Comparison of ENCODE assay signal across 12 mouse cellular contexts in genomic region chr7:140942811-140943210, GRCm38 (mm10). TPM values are rescaled to one million over a fixed set of nuclear protein-coding genes. Genes with fewer than 3 reads are reported as not detected.
DNase-seq lines count a peak whose midpoint lies in the region; ATAC-seq and TF ChIP-seq lines count a peak whose summit lies in the region.
"Had no signal": no experiment of that assay in that cellular context is flagged by ENCODE, and none has a peak within 500 bp of the region (broad histone marks: within the 10 kb centered on the region; RNA-seq: fewer than 3 reads in every experiment).

No protein-coding gene starts in this region.

- intact Hi-C loops in heart, postnatal 14 days (cut with DNase I), result no loop called here

- no peak for TF ChIP-seq CTCF in spleen, adult 2 months (IDR thresholded peaks at IDR 0.05; ENCODE audit: extremely low read depth, insufficient read depth, insufficient read length, insufficient replicate concordance)

- no peak overlapping the region for H3K4me3 ChIP-seq in heart, embryonic 15.5 days
- H3K4me3 ChIP-seq in spleen, adult 2 months (ENCODE audit: extremely low read depth, insufficient read depth, insufficient read length), result no peak overlapping the region
- H3K4me3 ChIP-seq in limb, embryonic 14.5 days (replicated peaks; ENCODE audit: low read length), result peak overlapping the region; percentile 50; the same call in 1 of the 2 replicates
- no peak overlapping the region for H3K4me3 ChIP-seq in forebrain, embryonic 13.5 days

- no peaks in the 10 kb centered on the region for H3K9me3 ChIP-seq in heart, embryonic 15.5 days (replicated peaks)
- no peaks in the 10 kb centered on the region for H3K9me3 ChIP-seq in limb, embryonic 14.5 days (ENCODE audit: control insufficient read depth, low read length)
- no peaks in the 10 kb centered on the region for H3K9me3 ChIP-seq in forebrain, embryonic 13.5 days (replicated peaks)
- H3K9me3 ChIP-seq: hindbrain, embryonic 15.5 days had no signal

- H3K27ac ChIP-seq in heart, embryonic 15.5 days, result peak overlapping the region; percentile 90
- peak overlapping the region; percentile 89; the same call in 1 of the 2 replicates for H3K27ac ChIP-seq in spleen, adult 2 months (ENCODE audit: insufficient read depth, low read length)
- no peak overlapping the region; the same call in 1 of the 2 replicates for H3K27ac ChIP-seq in limb, embryonic 14.5 days (replicated peaks; ENCODE audit: low read depth, low read length)
- H3K27ac ChIP-seq in forebrain, embryonic 13.5 days, result no peak overlapping the region

- H3K27me3 ChIP-seq in heart, embryonic 15.5 days, result no peaks in the 10 kb centered on the region
- no peaks in the 10 kb centered on the region for H3K27me3 ChIP-seq in spleen, adult 2 months (ENCODE audit: control insufficient read depth, insufficient read depth, low read length)
- H3K27me3 ChIP-seq in limb, embryonic 14.5 days (ENCODE audit: control insufficient read depth, insufficient read depth, low read length), result no peaks in the 10 kb centered on the region
- H3K27me3 ChIP-seq in forebrain, embryonic 13.5 days, result 0 out of 2 replicates have a peak, but pooled peaks cover 7% of the 10 kb centered on the region
- H3K27me3 ChIP-seq: hindbrain, embryonic 15.5 days had no signal

- no peak for ATAC-seq in heart, embryonic 15.5 days (replicated peaks; ENCODE audit: insufficient number of reproducible peaks, insufficient read depth, low FRiP score, low read depth)
- no peak for ATAC-seq in limb, embryonic 14.5 days (ENCODE audit: low FRiP score, low read depth)
- no peak for ATAC-seq in forebrain, embryonic 13.5 days

- DNase-seq in heart, postnatal 14 days, result no peak
- no peak for DNase-seq in spleen, adult 2 months (ENCODE audit: low read depth in 1 of 2, low spot score in 2 of 2)
- DNase-seq in spleen, postnatal 36 days (ENCODE audit: low spot score in 2 of 2), result no peak
- DNase-seq in limb, embryonic 14.5 days (ENCODE audit: low spot score), result no peak
- no peak for DNase-seq in ovary, adult 18-20 months (ENCODE audit: low spot score)
- no peak for DNase-seq in testis, postnatal 10 days (ENCODE audit: low spot score)
- DNase-seq: cerebellum, postnatal 14 days; left cerebral cortex, postnatal 4 days had no signal

- H3K4me1 ChIP-seq in heart, embryonic 15.5 days (replicated peaks), result peaks cover 40% of the 10 kb centered on the region
- H3K4me1 ChIP-seq in spleen, adult 2 months (ENCODE audit: control insufficient read depth, insufficient read depth, insufficient read length), result peaks cover 22% of the 10 kb centered on the region; the same call in 1 of the 2 replicates
- H3K4me1 ChIP-seq in limb, embryonic 14.5 days (ENCODE audit: control insufficient read depth, insufficient read depth, low read length), result peaks cover 27% of the 10 kb centered on the region
- peaks cover 25% of the 10 kb centered on the region for H3K4me1 ChIP-seq in forebrain, embryonic 13.5 days

- H3K9ac ChIP-seq in heart, embryonic 15.5 days, result no peak overlapping the region
- H3K9ac ChIP-seq in limb, embryonic 14.5 days (ENCODE audit: low read depth, low read length, severe bottlenecking), result no peak overlapping the region
- H3K9ac ChIP-seq in forebrain, embryonic 13.5 days, result no peak overlapping the region

- H3K36me3 ChIP-seq in heart, embryonic 15.5 days, result peaks cover 12% of the 10 kb centered on the region; the same call in 1 of the 2 replicates
- no peaks in the 10 kb centered on the region for H3K36me3 ChIP-seq in spleen, adult 2 months (ENCODE audit: control insufficient read depth, insufficient read depth, low read length)
- H3K36me3 ChIP-seq in limb, embryonic 14.5 days (ENCODE audit: control insufficient read depth, insufficient read depth, low read length), result peaks cover 31% of the 10 kb centered on the region
- peaks cover 13% of the 10 kb centered on the region; the same call in 1 of the 2 replicates for H3K36me3 ChIP-seq in forebrain, embryonic 13.5 days (ENCODE audit: poor library complexity, severe bottlenecking)
- H3K36me3 ChIP-seq: hindbrain, embryonic 15.5 days had no signal

- whole genome bisulfite sequencing in heart, embryonic 15.5 days, result 89% methylated on average over 10 of the region's 10 CpGs
- 82% methylated on average over 10 of the region's 10 CpGs for WGBS in spleen, adult 2 months
- WGBS in limb, embryonic 14.5 days, result 93% methylated on average over 10 of the region's 10 CpGs
- 94% methylated on average over 10 of the region's 10 CpGs for WGBS in forebrain, embryonic 13.5 days

- TF ChIP-seq POLR2A in spleen, adult 2 months (IDR thresholded peaks at IDR 0.05; ENCODE audit: low read depth, low read length), result no peak
- no peak for TF ChIP-seq POLR2A in limb, embryonic 14.5 days (IDR thresholded peaks at IDR 0.05; ENCODE audit: borderline replicate concordance, extremely low read depth, insufficient read depth, insufficient read length)

- H3K4me2 ChIP-seq in heart, embryonic 15.5 days, result no peak overlapping the region; the same call in 1 of the 2 replicates
- H3K4me2 ChIP-seq in limb, embryonic 14.5 days (replicated peaks; ENCODE audit: low read depth, low read length, severe bottlenecking), result peak overlapping the region; percentile 69
- H3K4me2 ChIP-seq in forebrain, embryonic 13.5 days, result no peak overlapping the region

RNA-seq across cellular contexts. Expression of gene Pgghg, which starts 1.6 kb away (rescaled TPM):
- 9.3 and 15.5 TPM in 2 replicates for polyA plus RNA-seq in heart, embryonic 15.5 days (2015; fragmentation: Nextera tagmentation; extraction: Ambion mirVana)
- 1 to 10 TPM; 7.4 to 7.7 TPM for total RNA-seq in heart, postnatal 14 days (2021)
- polyA plus RNA-seq in spleen, adult 2 months (2012; rRNA removed), result 21.2 and 26.0 TPM in 2 replicates
- polyA plus RNA-seq in limb, embryonic 14.5 days (2012; rRNA removed), result 52.8 and 68.8 TPM in 2 replicates
- polyA plus RNA-seq in limb, embryonic 14.5 days (2014; fragmentation: Nextera tagmentation; extraction: Ambion mirVana), result 26.7 and 31.3 TPM in 2 replicates
- 8.2 and 9.4 TPM in 2 replicates for polyA plus RNA-seq in forebrain, embryonic 13.5 days (2015; fragmentation: Nextera tagmentation; extraction: Ambion mirVana)

RNA-seq across cellular contexts. Expression of gene Ifitm5, which starts 7.3 kb away (rescaled TPM):
- 1.6 and 2.5 TPM in 2 replicates for polyA plus RNA-seq in heart, embryonic 15.5 days (2015; fragmentation: Nextera tagmentation; extraction: Ambion mirVana)
- total RNA-seq in heart, postnatal 14 days (2021), result under 1 TPM; 0.38 to 0.80 TPM
- 1.2 and 1.3 TPM in 2 replicates for polyA plus RNA-seq in spleen, adult 2 months (2012; rRNA removed)
- polyA plus RNA-seq in limb, embryonic 14.5 days (2012; rRNA removed), result 30.9 and 34.4 TPM in 2 replicates
- polyA plus RNA-seq in limb, embryonic 14.5 days (2014; fragmentation: Nextera tagmentation; extraction: Ambion mirVana), result 32.3 and 44.3 TPM in 2 replicates
- 0.45 and 0.64 TPM in 2 replicates for polyA plus RNA-seq in forebrain, embryonic 13.5 days (2015; fragmentation: Nextera tagmentation; extraction: Ambion mirVana)
- total RNA-seq: left cerebral cortex, postnatal 4 days had no signal

RNA-seq across cellular contexts. Expression of gene Gm45717, which starts 12.9 kb away (rescaled TPM):
- polyA plus RNA-seq in heart, embryonic 15.5 days (2015; fragmentation: Nextera tagmentation; extraction: Ambion mirVana), result not detected in 2 replicates
- total RNA-seq in heart, postnatal 14 days (2021), result not detected
- not detected in 2 replicates for polyA plus RNA-seq in spleen, adult 2 months (2012; rRNA removed)
- not detected in 2 replicates for polyA plus RNA-seq in limb, embryonic 14.5 days (2012; rRNA removed)
- not detected in 2 replicates for polyA plus RNA-seq in limb, embryonic 14.5 days (2014; fragmentation: Nextera tagmentation; extraction: Ambion mirVana)
- not detected in 2 replicates for polyA plus RNA-seq in forebrain, embryonic 13.5 days (2015; fragmentation: Nextera tagmentation; extraction: Ambion mirVana)
- total RNA-seq: gastrocnemius, adult 8-10 months; left cerebral cortex, postnatal 4 days had no signal
- polyA plus RNA-seq: hindbrain, embryonic 15.5 days had no signal

RNA-seq across cellular contexts. Expression of gene Ifitm2, which starts 13.0 kb away (rescaled TPM):
- 459 and 624 TPM in 2 replicates for polyA plus RNA-seq in heart, embryonic 15.5 days (2015; fragmentation: Nextera tagmentation; extraction: Ambion mirVana)
- total RNA-seq in heart, postnatal 14 days (2021), result 100 to 1,000 TPM; 130 TPM
- polyA plus RNA-seq in spleen, adult 2 months (2012; rRNA removed), result 279 and 436 TPM in 2 replicates
- polyA plus RNA-seq in limb, embryonic 14.5 days (2012; rRNA removed), result 1,234 and 1,466 TPM in 2 replicates
- 1,822 and 1,827 TPM in 2 replicates for polyA plus RNA-seq in limb, embryonic 14.5 days (2014; fragmentation: Nextera tagmentation; extraction: Ambion mirVana)
- 147 and 153 TPM in 2 replicates for polyA plus RNA-seq in forebrain, embryonic 13.5 days (2015; fragmentation: Nextera tagmentation; extraction: Ambion mirVana)

RNA-seq across cellular contexts. Expression of gene Nlrp6, which starts 22.1 kb away (rescaled TPM):
- polyA plus RNA-seq in heart, embryonic 15.5 days (2015; fragmentation: Nextera tagmentation; extraction: Ambion mirVana), result 0.24 and 2.8 TPM in 2 replicates
- total RNA-seq in heart, postnatal 14 days (2021), result not detected
- polyA plus RNA-seq in spleen, adult 2 months (2012; rRNA removed), result 0.12 and 0.32 TPM in 2 replicates
- 0.05 TPM in 2 replicates for polyA plus RNA-seq in limb, embryonic 14.5 days (2012; rRNA removed)
- 0.08 TPM in 1 of 2 replicates, not detected in the other for polyA plus RNA-seq in limb, embryonic 14.5 days (2014; fragmentation: Nextera tagmentation; extraction: Ambion mirVana)
- polyA plus RNA-seq in forebrain, embryonic 13.5 days (2015; fragmentation: Nextera tagmentation; extraction: Ambion mirVana), result 0.22 and 0.28 TPM in 2 replicates

Comparison
In these comparisons a context has a peak if more than half of its experiments do, and no peak if none do; other contexts are left out.
1. H3K27ac ChIP-seq: peak in heart, embryonic 15.5 days (single experiment) and spleen, adult 2 months (single experiment); none in limb, embryonic 14.5 days (single experiment) and forebrain, embryonic 13.5 days (single experiment).